Mouse (Mus musculus) heart, adult 8-10 months (tissue): ENCODE results near the gene Mpst. TPM values are rescaled to one million over a fixed set of nuclear protein-coding genes. Genes with fewer than 3 reads are reported as not detected.

Experiments used
- DNase-seq: peaks from one replicate; pipeline ENCODE4 v3.0.0; 2022; ENCODE audit warnings: low spot score
- total RNA-seq, 4 experiments: library from RNA; stranded (reverse); gene quantifications; 2 replicates each; pipeline ENCODE4 v1.2.4; 2022

Gene Mpst
- 10 to 100 TPM; 42.1 to 52.4 (median 44.2) TPM for total RNA-seq

DNA sequence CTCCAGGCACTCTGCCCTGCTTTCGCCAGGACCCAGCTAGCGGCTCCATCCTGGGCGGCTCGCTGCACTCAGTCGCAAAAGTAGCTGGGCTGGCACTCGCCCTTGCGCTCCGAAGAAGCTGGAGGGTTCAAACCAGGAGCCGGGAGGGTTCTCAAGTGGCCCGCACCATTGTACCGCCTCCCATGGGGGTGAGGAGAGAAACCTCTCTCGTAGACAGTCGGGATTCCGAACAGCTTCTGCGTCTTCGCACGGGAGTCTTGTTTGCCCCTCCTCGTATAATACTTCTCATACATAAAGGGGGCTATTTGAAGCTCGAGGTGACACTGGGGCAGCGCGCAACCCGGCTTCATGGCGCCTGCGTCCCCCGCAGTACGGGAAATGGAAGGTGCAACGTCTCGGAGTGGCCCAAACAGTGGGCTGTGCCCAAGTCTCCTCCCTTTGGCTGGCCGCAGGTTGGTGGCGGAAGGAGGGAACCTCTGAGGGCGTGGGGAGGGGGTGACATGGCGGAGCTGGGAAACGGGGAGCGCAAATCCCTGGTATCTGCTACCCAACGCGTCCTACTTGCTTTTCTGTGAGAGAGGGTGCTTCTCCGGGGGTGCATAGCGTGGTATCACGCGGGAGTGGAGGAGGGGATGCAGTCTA is at the start of gene Mpst:
Mpst (plus strand) TSS at position 124 of the 642 bp plus-strand sequence.
- DNase-seq = peak; percentile 92

GRCm38 (mm10) chr15:78365916-78366315 is 40.3 kb upstream of the Mpst start:
- DNase-seq = no peak

DNA sequence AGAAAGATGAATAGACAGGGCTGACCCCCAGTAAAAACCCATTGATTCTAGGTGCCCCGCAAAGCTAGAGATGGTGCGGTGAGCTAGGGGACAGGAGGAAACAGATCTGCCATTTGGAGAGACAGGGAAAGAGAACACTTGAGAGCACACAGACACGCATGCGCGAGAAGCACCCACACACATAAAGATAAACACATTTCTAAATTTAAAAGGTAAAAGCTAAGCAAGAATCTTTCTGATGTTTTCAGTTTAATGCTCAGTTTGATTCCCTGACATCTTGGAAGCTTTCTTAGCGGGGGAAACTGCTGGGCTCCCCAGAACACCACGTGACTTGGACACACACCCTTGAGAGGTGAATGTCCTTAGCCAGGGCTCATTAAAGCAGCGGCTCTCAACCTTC is 39.3 kb upstream of the Mpst start:
- no peak for DNase-seq

DNA sequence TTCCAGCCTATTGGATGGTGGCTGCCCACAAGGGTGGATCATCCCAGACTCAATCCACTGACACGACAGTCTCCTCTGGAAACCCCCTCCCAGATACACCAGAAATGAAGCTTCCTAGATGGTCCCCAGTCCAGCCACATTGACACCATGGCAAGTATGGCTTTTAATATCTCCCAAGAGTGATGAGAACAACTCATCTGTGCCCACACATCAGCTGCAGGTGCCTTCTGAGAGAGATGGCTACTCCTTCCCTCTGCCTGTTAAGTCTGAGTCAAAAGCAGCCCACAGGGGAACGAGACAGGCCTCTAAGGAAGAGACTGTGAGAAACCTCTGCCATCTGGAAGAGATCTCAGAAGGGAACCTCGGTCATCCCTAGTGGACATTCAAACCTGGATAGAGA is 38.4 kb upstream of the Mpst start:
- no peak for DNase-seq

DNA sequence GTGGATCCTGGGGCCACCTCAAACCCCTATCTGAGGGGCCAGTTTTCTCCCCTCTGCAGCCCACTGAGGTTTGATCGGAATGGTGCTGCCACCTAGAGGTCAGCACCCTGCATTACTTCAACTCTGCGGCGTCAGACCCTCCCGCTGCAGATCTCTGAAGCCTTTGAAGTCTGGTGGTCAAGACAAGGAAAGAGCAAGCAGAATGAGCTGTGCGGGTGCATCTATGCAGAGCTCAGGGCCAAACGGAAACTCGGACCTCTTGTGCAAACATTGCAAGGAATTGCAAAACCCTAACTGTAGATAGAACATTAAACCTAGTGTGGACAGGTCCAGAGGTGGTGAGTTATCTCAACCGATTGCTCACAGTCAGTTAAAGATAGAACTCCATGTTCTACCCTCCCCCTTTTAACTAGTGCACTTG is 37.3 kb upstream of the Mpst start:
- peak; percentile 39 for DNase-seq

GRCm38 (mm10) chr15:78369641-78370040 is 36.6 kb upstream of the Mpst start:
- DNase-seq = no peak

DNA sequence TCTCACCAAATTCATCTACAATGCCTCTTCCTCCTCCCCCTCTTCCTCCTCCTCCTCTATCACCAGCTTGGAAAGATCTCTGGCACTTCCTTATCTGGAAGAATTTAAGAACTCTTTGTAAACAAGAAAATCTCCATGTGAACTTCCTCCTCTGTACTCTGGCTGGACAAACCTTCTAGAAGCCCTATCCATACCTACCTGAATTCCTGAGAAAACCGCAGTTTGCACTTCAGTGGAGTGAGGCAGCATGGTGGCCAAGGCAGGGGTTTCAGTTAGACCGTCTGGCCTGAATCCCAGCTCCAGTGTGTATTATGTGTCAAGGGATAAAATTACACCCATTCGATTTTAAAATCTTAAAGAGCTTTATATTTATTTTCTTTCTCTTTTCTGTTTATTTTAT is 33.4 kb upstream of the Mpst start:
- DNase-seq = no peak

DNA sequence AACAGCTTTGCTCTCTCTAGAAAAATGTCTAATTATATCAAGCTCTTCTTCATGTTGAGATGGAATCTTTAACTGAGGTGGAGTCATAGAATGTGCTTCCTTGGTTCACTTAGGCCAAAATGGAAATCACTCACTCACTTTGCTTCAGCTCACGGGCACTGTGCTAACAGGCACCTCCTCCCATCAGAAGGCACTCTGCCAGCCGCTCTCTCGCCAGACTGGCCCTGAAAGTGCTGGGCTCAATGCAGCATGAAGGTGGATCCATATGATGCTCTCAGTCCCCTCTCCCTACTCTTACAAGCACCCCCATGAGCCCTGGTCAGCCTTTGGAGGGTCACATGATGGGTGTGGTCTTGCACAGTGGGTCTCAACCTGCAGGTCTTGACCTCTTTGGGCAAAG is 32.0 kb upstream of the Mpst start:
- no peak for DNase-seq

GRCm38 (mm10) chr15:78377859-78378258 is 28.4 kb upstream of the Mpst start:
- no peak for DNase-seq

DNA sequence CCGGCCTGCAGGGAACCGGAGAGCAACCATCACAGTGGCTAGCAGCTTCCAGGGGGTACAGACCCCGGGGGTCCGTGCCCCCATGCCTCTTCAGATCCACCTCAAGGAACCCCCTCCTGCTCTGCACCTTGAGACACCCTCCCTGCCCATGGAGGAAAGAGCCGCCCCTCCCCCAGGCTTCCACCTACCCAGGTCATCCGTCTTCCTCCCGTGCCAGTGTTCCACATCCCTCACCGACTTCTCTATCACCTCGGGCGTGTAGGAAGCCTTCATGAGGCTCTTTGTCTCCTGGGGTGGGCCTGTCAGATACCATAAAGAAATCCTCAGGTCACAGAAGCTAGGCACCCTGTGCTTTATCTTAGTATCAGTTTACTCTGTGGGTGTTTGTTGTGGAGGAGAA is 27.7 kb upstream of the Mpst start:
- DNase-seq = no peak

GRCm38 (mm10) chr15:78380208-78380607 is 26.0 kb upstream of the Mpst start:
- no peak for DNase-seq

GRCm38 (mm10) chr15:78380741-78381140 is 25.5 kb upstream of the Mpst start:
- no peak for DNase-seq

DNA sequence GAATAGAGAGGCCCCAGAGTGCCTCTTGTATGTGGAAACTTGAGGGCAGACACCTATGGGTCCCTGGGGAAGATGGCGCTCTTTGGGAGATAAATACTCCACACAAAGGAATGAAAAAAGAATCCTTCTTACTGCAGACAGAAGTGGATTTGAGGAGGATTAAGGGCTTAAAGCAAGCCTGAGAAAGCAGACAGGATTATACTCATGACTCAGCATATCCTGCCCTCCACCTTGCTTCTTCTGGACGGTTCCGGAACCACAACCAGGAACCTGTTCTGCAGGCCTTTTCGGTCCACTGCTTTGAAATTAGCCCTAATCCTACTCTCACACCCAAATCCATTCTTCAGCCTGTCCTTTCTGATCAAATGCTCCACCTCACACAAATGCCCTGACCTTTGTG is 24.1 kb upstream of the Mpst start:
- no peak for DNase-seq

- peak; percentile 33 for DNase-seq
These were observed 22.6 kb upstream of the Mpst start for GRCm38 (mm10) chr15:78383450-78384219.

DNA sequence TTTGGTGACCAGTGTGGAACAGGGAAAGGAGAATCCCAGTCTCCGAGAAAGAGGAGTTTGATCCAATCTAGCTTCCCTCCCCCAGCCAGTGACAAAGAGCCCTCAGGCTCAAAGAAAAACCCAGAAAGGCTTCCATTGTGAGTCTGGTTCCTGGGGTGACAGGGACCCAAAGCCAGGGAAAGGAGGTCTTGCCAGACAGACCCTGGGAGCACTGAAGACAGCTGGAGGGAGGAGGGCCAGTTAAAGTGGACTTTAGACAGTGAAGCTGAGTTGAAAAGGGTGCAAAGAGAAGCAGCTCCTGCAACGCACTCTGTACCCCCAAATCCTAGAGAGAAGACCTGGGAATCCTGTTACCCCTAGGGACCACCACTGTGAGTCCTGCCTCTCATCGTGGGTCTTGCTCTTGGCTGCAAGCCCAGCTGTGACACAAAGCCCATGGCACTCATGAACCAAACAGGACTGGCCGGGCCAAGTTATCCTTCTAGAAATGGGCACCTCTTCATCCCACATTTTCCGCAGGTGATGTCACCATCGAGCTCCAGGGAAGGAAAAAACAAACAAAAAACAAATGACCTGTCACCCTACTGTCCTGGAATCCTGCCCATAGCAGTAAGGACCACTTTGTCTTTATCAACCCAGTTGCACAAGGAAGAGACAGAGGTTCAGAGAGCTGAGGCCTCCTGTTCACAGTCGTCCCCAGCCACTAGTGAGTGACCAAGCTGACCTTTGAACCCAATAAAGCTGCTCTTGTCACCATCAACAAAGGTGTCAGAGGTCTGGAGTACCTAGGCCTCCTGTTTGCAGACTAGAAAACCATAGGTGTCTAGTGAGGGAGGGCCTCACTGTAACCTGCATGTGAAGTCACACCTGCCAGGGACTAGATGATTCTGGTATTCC is 21.7 kb upstream of the Mpst start:
- no peak for DNase-seq

- DNase-seq = no peak
These were observed 20.7 kb upstream of the Mpst start for GRCm38 (mm10) chr15:78385564-78385963.

- DNase-seq = no peak
These were observed 15.4 kb upstream of the Mpst start for GRCm38 (mm10) chr15:78390855-78391254.

DNA sequence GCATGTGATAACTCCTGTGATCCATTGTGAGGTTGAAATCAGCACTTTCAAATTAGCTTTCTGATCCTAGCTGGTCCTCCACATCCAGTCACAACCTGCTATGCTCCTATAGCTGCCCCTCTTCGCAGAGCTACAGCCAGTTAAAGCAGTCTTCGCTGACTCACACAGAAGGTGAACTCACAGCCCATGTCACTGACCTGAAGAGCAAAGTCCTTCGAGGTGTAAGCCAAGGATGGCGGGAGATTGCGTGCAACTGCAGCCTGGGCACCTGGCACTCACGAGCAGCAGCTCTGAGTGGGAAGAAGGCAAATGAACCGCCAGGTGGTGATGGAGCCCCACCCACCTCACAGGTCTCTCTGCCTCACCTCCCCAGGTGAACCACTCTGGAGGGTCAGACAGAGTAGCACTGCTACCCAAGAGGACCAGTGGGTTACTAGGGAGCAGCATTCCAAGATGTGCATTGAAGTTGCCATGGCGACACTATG is 10.7 kb upstream of the Mpst start, which contains the start of gene Tex33:
Tex33 (minus strand) TSS at position 435 of the 485 bp plus-strand sequence.
- DNase-seq = no peak

DNA sequence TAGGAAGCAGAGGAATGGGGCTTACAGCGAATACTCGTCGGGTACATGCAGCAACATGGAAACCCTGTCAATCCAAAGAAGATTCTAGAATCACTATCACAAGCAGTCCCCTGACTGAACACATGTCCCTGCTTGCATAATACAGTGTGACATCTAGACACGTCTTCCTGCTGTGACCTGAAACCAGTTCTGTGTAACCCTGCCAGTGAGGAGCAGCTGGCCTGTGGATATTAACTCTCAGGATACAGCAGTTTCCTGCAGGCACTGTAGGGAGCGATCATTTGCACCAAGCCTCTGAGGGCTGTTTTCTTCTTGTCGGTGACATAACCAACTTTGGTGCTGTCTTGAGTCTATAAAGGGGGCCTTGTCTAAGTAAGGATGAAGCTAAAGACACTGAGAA is 4.9 kb upstream of the Mpst start:
- DNase-seq = peak; percentile 18

DNA sequence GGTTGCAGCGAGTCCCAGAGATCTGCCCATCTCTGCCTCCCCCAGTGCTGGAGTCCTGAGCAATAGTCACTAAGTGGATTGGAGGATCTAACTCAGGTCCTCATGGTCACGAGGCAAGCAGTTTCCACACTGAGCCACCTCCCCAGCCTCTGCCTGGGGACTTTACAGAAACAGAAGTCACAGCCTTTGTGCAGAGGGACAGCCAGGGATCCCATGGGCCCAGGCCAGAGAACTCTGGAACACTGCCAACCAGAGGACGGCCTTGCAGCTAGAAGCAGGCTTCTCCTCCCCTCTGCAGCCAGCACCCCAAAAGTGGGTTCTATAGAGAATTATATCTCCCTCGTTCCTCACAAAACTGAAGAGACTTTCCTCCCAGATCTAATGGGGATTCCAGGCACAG is 4.3 kb upstream of the Mpst start:
- DNase-seq = peak; percentile 80

DNA sequence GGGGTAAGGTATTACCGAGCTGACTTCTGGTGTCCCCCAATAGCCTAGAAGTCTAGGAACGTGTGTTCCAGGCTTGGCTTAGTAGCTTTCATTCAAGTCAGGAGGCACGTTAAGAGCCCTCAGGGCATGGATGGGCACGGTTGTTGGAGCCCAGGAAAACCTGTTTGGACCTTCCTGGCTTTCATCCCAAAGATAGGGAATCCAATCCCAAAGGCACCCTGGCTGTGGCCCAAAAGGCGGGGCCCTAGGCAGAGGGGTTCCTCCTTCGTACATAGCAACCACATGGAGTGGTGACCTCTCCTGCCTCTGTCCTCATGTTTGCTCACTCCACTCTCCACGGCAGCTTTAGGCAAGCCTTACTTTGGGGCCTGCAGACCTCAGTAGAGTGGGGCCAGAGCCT is 3.8 kb upstream of the Mpst start:
- no peak for DNase-seq

GRCm38 (mm10) chr15:78403301-78403741 is 2.9 kb upstream of the Mpst start:
- no peak for DNase-seq
